Mouse (Mus musculus) midbrain, embryonic 15.5 days (tissue): Measurements from ENCODE around the gene Slc6a19. TPM values are rescaled to one million over a fixed set of nuclear protein-coding genes. Genes with fewer than 3 reads are reported as not detected.
"Not testable (repeated sequence)": the region's sequence is repeated elsewhere in the genome, so short reads cannot be mapped to it uniquely, and the experiment has no call there.

ENCODE experiments used
- ATAC-seq: fragments of 200-750 bp; cut with Nextera tagmentation; replicated peaks from 2 replicates; pipeline ENCODE4 v1.8.0; 2017; ENCODE audit warnings: moderate TSS enrichment
- H3K27ac ChIP-seq: fragments of 300-500 bp; sonication (generic); 2 replicates; pipeline ENCODE4 v1.5.1; 2015; ENCODE audit warnings: mild to moderate bottlenecking, inconsistent platforms
- H3K27me3 ChIP-seq: fragments of 300-500 bp; sonication (generic); replicated peaks from 2 replicates; pipeline ENCODE4 v1.6.1; 2015; ENCODE audit warnings: inconsistent platforms
- H3K36me3 ChIP-seq: fragments of 300-500 bp; sonication (generic); replicated peaks from 2 replicates; pipeline ENCODE4 v1.6.1; 2015; ENCODE audit warnings: inconsistent platforms
- H3K4me1 ChIP-seq: fragments of 300-500 bp; sonication (generic); 2 replicates; pipeline ENCODE4 v1.6.1; 2015; ENCODE audit warnings: inconsistent platforms
- H3K4me2 ChIP-seq: fragments of 300-500 bp; sonication (generic); 2 replicates; pipeline ENCODE4 v1.6.1; 2015; ENCODE audit warnings: inconsistent platforms, mild to moderate bottlenecking, moderate library complexity
- H3K4me3 ChIP-seq: fragments of 300-500 bp; sonication (generic); 2 replicates; pipeline ENCODE4 v1.5.1; 2015; ENCODE audit warnings: mild to moderate bottlenecking, inconsistent platforms
- H3K9ac ChIP-seq: fragments of 300-500 bp; sonication (generic); 2 replicates; pipeline ENCODE4 v1.6.1; 2015; ENCODE audit warnings: mild to moderate bottlenecking, inconsistent platforms
- H3K9me3 ChIP-seq: fragments of 300-500 bp; sonication (generic); 2 replicates; pipeline ENCODE4 v1.6.1; 2016; ENCODE audit warnings: inconsistent platforms
- WGBS: fragments of 180-500 bp; shearing (Covaris S2); methylation state at CpG from one replicate; pipeline ENCODE4 v1.1.7; 2015; ENCODE audit warnings: mixed read lengths; 5-methylcytosine and 5-hydroxymethylcytosine counted together
- polyA plus RNA-seq: library from polyadenylated mRNA; unstranded; fragments of >200 nt; fragmentation: Nextera tagmentation; extraction: Ambion mirVana; gene quantifications from 2 replicates; pipeline ENCODE4 v1.2.1, GENCODE M21; 2015

Slc6a19 gene
- polyA plus RNA-seq = 0.23 and 0.32 TPM in 2 replicates

DNA sequence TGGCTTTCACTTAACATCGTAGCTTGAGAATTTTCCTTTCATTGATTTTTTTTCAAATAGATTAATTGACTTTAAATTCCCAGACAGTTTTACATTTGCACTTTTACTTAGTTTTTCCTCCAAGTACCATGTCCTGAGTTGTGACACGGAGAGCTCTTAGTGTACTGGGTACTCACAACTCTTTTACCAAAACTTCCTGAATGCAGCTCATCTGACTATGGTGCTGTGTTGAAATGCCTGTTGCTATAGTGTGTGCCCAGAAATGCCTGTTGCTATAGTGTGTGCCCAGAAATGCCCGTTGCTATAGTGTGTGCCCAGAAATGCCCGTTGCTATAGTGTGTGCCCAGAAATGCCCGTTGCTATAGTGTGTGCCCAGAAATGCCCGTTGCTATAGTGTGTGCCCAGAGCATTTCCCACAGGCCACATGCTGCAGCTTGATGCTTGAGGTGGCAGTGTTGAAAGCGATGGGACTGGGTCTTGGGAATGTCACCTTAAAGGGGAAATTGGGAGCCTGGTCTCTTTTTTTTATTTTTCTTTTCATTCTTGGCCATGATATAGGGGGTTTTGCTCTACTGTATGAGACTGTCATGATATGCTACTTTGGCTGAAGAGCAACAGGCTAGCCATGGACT is at the start of gene Slc6a19:
Slc6a19 (minus strand) TSS at position 172 of the 632 bp plus-strand sequence.
- Histone ChIP-seq H3K36me3 (no peaks in the 10 kb centered on the region), H3K9me3 (no peaks in the 10 kb centered on the region), H3K4me1 (no peaks in the 10 kb centered on the region), H3K4me3 (no peak within 1 kb of the TSS), H3K27ac (no peak within 1 kb of the TSS), H3K27me3 (no peaks in the 10 kb centered on the region), H3K9ac (no peak within 1 kb of the TSS), H3K4me2 (no peak within 1 kb of the TSS)
- 73% methylated on average over 7 of the region's 7 CpGs for WGBS
- ATAC-seq = no peak

DNA sequence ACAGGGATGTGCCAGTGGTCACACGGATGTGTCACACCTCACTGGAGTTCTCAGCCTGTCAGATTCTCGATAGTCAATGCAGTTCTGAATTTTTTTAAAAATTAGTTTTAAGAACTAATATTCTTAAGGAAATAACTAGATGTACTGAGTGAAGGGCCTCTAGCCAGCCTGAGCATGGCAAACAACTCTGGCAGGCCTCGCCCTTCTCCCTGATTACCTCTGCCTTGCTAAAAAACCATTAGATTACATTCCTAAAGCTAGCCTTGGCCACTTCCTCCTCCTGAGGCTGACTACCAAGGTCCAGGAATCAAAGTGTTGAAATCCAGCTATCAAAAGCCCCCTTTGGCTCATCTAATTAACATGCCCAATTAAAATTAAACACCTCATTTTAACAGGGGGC is 46.6 kb upstream of the Slc6a19 start:
- H3K9ac ChIP-seq = no peak overlapping the region
- no peak overlapping the region for H3K27ac ChIP-seq
- H3K36me3 ChIP-seq = no peaks in the 10 kb centered on the region
- H3K4me2 ChIP-seq = no peak overlapping the region
- H3K4me1 ChIP-seq = peaks cover 8% of the 10 kb centered on the region
- H3K9me3 ChIP-seq = no peaks in the 10 kb centered on the region
- no peaks in the 10 kb centered on the region for H3K27me3 ChIP-seq
- WGBS = 92% methylated on average over 3 of the region's 3 CpGs
- H3K4me3 ChIP-seq = no peak overlapping the region
- no peak for ATAC-seq

GRCm38 (mm10) chr13:73750435-73750834 is 45.8 kb upstream of the Slc6a19 start:
- Histone ChIP-seq H3K4me1 (peaks cover 8% of the 10 kb centered on the region), H3K9ac (no peak overlapping the region), H3K27ac (no peak overlapping the region), H3K36me3 (no peaks in the 10 kb centered on the region), H3K27me3 (no peaks in the 10 kb centered on the region), H3K4me2 (no peak overlapping the region), H3K9me3 (no peaks in the 10 kb centered on the region), H3K4me3 (no peak overlapping the region)
- no peak for ATAC-seq
- 70% methylated on average over 6 of the region's 6 CpGs for WGBS

DNA sequence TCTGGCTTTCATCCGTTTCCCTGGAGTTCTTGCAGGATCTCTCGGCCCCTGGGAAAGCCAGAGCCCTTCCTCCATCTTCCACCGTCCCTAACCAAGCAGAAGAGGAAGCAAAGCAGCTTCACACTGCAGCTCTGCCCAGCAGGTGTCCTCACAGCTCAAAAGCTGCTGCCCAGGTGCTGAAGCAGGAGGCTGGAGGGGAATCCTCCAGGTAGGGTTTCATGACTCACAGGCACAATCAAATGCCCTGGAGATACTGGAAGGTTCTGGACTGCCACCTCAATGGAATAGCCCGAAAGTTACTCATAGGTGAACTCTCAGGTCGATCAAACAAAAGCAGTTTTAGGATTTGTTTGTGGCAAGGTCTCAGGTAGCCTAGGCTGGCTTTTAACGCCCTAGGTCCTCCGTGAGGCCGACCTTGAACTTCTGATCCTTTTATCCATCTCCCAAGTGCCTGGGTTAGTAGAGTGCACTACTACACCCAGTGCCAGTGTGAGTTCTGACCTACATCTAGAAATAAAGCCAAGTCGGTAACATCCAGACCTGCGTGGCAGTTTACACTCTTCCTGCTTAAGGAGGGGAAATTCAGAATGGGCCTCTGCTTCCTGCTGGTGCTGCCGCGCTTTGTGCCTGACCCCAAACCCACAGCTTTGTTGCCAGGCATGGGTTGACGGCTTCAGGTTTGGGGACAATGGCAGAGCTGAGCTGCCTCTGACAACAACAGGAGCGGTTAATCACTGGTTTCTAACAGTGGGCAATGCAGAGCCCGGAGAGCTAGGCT is 44.2 kb upstream of the Slc6a19 start:
- H3K4me2 ChIP-seq = no peak overlapping the region
- H3K9me3 ChIP-seq = no peaks in the 10 kb centered on the region
- H3K27me3 ChIP-seq = no peaks in the 10 kb centered on the region
- no peaks in the 10 kb centered on the region for H3K36me3 ChIP-seq
- ATAC-seq = peak; percentile 24; the same call in 1 of the 2 replicates
- H3K9ac ChIP-seq = no peak overlapping the region
- peaks cover 8% of the 10 kb centered on the region for H3K4me1 ChIP-seq
- no peak overlapping the region for H3K4me3 ChIP-seq
- H3K27ac ChIP-seq = no peak overlapping the region
- WGBS = 31% methylated on average over 15 of the region's 15 CpGs

GRCm38 (mm10) chr13:73743662-73744061 is 39.0 kb upstream of the Slc6a19 start:
- Histone ChIP-seq H3K4me2 (no peak overlapping the region), H3K27me3 (no peaks in the 10 kb centered on the region), H3K9ac (no peak overlapping the region), H3K27ac (no peak overlapping the region), H3K9me3 (no peaks in the 10 kb centered on the region), H3K4me3 (no peak overlapping the region), H3K36me3 (no peaks in the 10 kb centered on the region), H3K4me1 (peaks cover 8% of the 10 kb centered on the region)
- no peak for ATAC-seq
- WGBS = 76% methylated on average over 3 of the region's 3 CpGs

GRCm38 (mm10) chr13:73742944-73743343 is 38.3 kb upstream of the Slc6a19 start:
- peaks cover 8% of the 10 kb centered on the region; the same call in 1 of the 2 replicates for H3K4me1 ChIP-seq
- WGBS = 30% methylated on average over 4 of the region's 4 CpGs
- H3K9me3 ChIP-seq = no peaks in the 10 kb centered on the region
- no peaks in the 10 kb centered on the region for H3K36me3 ChIP-seq
- H3K9ac ChIP-seq = no peak overlapping the region
- H3K27me3 ChIP-seq = no peaks in the 10 kb centered on the region
- ATAC-seq = peak; percentile 84
- H3K4me2 ChIP-seq = no peak overlapping the region
- H3K4me3 ChIP-seq = no peak overlapping the region
- H3K27ac ChIP-seq = no peak overlapping the region

DNA sequence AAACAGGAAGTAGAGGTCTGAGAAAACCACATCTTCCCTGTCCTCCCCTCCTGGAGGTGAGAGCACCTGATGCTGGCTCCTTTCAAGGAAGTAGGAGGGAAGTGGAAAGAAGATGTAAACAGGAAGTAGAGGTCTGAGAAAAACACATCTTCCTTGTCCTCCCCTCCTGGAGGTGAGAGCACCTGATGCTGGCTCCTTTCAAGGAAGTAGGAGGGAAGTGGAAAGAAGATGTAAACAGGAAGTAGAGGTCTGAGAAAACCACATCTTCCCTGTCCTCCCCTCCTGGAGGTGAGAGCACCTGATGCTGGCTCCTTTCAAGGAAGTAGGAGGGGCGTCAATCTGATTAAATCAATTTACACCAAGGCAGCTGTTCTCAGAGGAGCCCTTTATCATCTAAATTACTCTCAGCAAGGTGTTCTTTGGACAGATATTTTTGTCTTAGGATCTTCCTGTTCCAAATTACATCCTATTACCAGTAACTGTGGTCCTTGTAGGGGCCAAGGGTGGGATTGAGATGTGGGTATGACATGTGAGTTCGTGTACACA is 35.8 kb upstream of the Slc6a19 start:
- H3K36me3 ChIP-seq, H3K4me3 ChIP-seq, H3K4me1 ChIP-seq, H3K9ac ChIP-seq, H3K9me3 ChIP-seq, H3K27ac ChIP-seq, H3K27me3 ChIP-seq, H3K4me2 ChIP-seq, ATAC-seq: not testable (repeated sequence)
- 52% methylated on average over 1 of the region's 2 CpGs for WGBS

- Histone ChIP-seq H3K4me1 (peaks cover 7% of the 10 kb centered on the region; the same call in 1 of the 2 replicates), H3K9me3 (no peaks in the 10 kb centered on the region), H3K9ac (no peak overlapping the region), H3K36me3 (no peaks in the 10 kb centered on the region), H3K4me3 (no peak overlapping the region), H3K27ac (no peak overlapping the region), H3K27me3 (0 out of 2 replicates have a peak, but pooled peaks cover 7% of the 10 kb centered on the region), H3K4me2 (no peak overlapping the region)
- 84% methylated on average over 3 of the region's 3 CpGs for WGBS
- no peak for ATAC-seq
These were observed 32.3 kb upstream of the Slc6a19 start for GRCm38 (mm10) chr13:73736943-73737342.

GRCm38 (mm10) chr13:73735928-73736327 is 31.3 kb upstream of the Slc6a19 start:
- Histone ChIP-seq H3K27me3 (0 out of 2 replicates have a peak, but pooled peaks cover 7% of the 10 kb centered on the region), H3K36me3 (no peaks in the 10 kb centered on the region), H3K4me3 (no peak overlapping the region), H3K4me2 (no peak overlapping the region), H3K9ac (no peak overlapping the region), H3K4me1 (peaks cover 7% of the 10 kb centered on the region; the same call in 1 of the 2 replicates), H3K27ac (no peak overlapping the region), H3K9me3 (no peaks in the 10 kb centered on the region)
- 78% methylated on average over 2 of the region's 2 CpGs for WGBS
- no peak for ATAC-seq

DNA sequence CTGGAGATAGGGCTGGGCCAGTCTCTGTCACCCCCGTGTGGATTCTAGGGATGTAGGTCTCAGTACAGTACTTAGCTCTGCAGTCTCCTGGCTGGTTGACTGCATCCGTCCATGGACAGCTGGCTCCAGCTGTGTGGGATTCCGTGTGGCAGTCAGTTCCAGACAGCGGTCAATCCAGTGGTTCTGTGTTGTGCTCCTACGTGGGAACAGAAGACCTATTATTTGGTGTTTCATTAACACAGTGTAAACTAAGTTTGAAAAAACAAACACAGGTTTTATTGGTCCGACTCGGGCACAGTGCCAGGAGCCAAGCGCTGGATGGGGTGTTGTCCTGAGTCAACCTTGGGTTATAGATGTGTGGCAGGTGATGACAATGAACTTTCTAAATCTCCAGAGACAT is 30.6 kb upstream of the Slc6a19 start:
- Histone ChIP-seq H3K27me3 (0 out of 2 replicates have a peak, but pooled peaks cover 7% of the 10 kb centered on the region), H3K27ac (no peak overlapping the region), H3K4me1 (peaks cover 7% of the 10 kb centered on the region; the same call in 1 of the 2 replicates), H3K36me3 (no peaks in the 10 kb centered on the region), H3K9me3 (no peaks in the 10 kb centered on the region), H3K4me3 (no peak overlapping the region), H3K9ac (no peak overlapping the region), H3K4me2 (no peak overlapping the region)
- no peak for ATAC-seq
- 87% methylated on average over 8 of the region's 8 CpGs for WGBS

DNA sequence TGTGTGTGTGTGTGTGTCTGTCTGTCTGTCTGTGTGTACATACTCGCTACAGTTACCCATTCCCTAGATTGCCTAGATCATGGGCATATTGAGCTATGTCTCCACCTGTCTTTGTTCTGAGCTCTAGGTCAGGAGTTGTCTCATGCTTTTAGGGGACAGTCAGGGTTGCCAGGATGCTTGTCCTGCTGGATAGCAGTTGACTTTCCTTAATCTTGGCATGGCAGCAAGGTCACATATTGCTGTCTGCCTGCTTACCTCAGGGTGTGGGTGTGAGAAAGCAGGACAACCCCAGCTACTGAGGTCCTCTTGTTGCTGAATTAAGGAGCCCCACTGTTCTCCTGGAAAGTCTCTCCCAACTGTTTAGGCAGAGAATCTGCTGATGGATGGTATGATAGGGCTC is 29.7 kb upstream of the Slc6a19 start:
- 96% methylated on average over 1 of the region's 1 CpGs for WGBS
- no peaks in the 10 kb centered on the region for H3K9me3 ChIP-seq
- H3K27me3 ChIP-seq = 0 out of 2 replicates have a peak, but pooled peaks cover 7% of the 10 kb centered on the region
- H3K9ac ChIP-seq = no peak overlapping the region
- no peaks in the 10 kb centered on the region for H3K36me3 ChIP-seq
- H3K27ac ChIP-seq = no peak overlapping the region
- ATAC-seq = no peak
- no peak overlapping the region for H3K4me2 ChIP-seq
- H3K4me1 ChIP-seq = peaks cover 7% of the 10 kb centered on the region; the same call in 1 of the 2 replicates
- no peak overlapping the region for H3K4me3 ChIP-seq
